Mouse (Mus musculus) hindbrain, embryonic 16.5 days (tissue): ENCODE results near the gene Dock2. TPM values are rescaled to one million over a fixed set of nuclear protein-coding genes. Genes with fewer than 3 reads are reported as not detected.

Experiments used
- ATAC-seq: fragments of 200-750 bp; cut with Nextera tagmentation; 2 replicates; pipeline ENCODE4 v1.8.0; 2017; ENCODE audit warnings: moderate TSS enrichment, moderate library complexity
- H3K27ac ChIP-seq: fragments of 300-500 bp; sonication (generic); 2 replicates; pipeline ENCODE4 v1.5.1; 2014; ENCODE audit warnings: low read depth, mild to moderate bottlenecking, control low read depth, low read length, moderate library complexity
- H3K27me3 ChIP-seq: fragments of 300-500 bp; sonication (generic); replicated peaks from 2 replicates; pipeline ENCODE4 v1.6.1; 2014; ENCODE audit warnings: low read length; ENCODE audit not compliant: control insufficient read depth, insufficient read depth
- H3K36me3 ChIP-seq: fragments of 300-500 bp; sonication (generic); 2 replicates; pipeline ENCODE4 v1.6.1; 2014; ENCODE audit warnings: mild to moderate bottlenecking, low read length, moderate library complexity, mixed read lengths; ENCODE audit not compliant: control insufficient read depth, insufficient read depth
- H3K4me1 ChIP-seq: fragments of 300-500 bp; sonication (generic); 2 replicates; pipeline ENCODE4 v1.6.1; 2014; ENCODE audit warnings: low read depth, low read length; ENCODE audit not compliant: control insufficient read depth, insufficient read depth
- H3K4me2 ChIP-seq: fragments of 300-500 bp; sonication (generic); 2 replicates; pipeline ENCODE4 v1.6.1; 2014; ENCODE audit warnings: mild to moderate bottlenecking, low read length, control low read depth, moderate library complexity
- H3K4me3 ChIP-seq: fragments of 300-500 bp; sonication (generic); 2 replicates; pipeline ENCODE4 v1.5.1; 2014; ENCODE audit warnings: mild to moderate bottlenecking, low read length, control low read depth, moderate library complexity
- H3K9ac ChIP-seq: fragments of 300-500 bp; sonication (generic); 2 replicates; pipeline ENCODE4 v1.6.1; 2014; ENCODE audit warnings: low read depth, mild to moderate bottlenecking, control low read depth, low read length, moderate library complexity
- H3K9me3 ChIP-seq: fragments of 300-500 bp; sonication (generic); 2 replicates; pipeline ENCODE4 v1.6.1; 2014; ENCODE audit warnings: mild to moderate bottlenecking, low read length, moderate library complexity; ENCODE audit not compliant: control insufficient read depth
- WGBS: fragments of 180-500 bp; shearing (Covaris S2); extraction: QIAGEN DNeasy Blood & Tissue Kit; methylation state at CpG from one replicate; pipeline ENCODE4 v1.1.7; 2014; 5-methylcytosine and 5-hydroxymethylcytosine counted together
- polyA plus RNA-seq: library from polyadenylated mRNA; unstranded; fragments of >200 nt; fragmentation: Nextera tagmentation; extraction: Ambion mirVana; gene quantifications from 2 replicates; pipeline ENCODE4 v1.2.1, GENCODE M21; 2015

Dock2 gene
- polyA plus RNA-seq, 1 experiment from 2014 or later: 0.55 TPM

GRCm38 (mm10) chr11:34773304-34773895 lies 10.3 kb downstream of the Dock2 start:
- H3K9ac ChIP-seq: no peak overlapping the region
- H3K27ac ChIP-seq: no peak overlapping the region
- no peaks in the 10 kb centered on the region for H3K27me3 ChIP-seq
- H3K4me1 ChIP-seq: no peaks in the 10 kb centered on the region
- no peaks in the 10 kb centered on the region for H3K36me3 ChIP-seq
- H3K4me3 ChIP-seq: no peak overlapping the region
- WGBS: 86% methylated on average over 9 of the region's 9 CpGs
- no peak overlapping the region for H3K4me2 ChIP-seq
- no peak for ATAC-seq
- H3K9me3 ChIP-seq: no peaks in the 10 kb centered on the region

- Histone ChIP-seq H3K4me1 (no peaks in the 10 kb centered on the region), H3K36me3 (no peaks in the 10 kb centered on the region), H3K4me2 (no peak overlapping the region), H3K9ac (no peak overlapping the region), H3K9me3 (no peaks in the 10 kb centered on the region), H3K27ac (no peak overlapping the region), H3K4me3 (no peak overlapping the region), H3K27me3 (no peaks in the 10 kb centered on the region)
- WGBS: 66% methylated on average over 12 of the region's 12 CpGs
- no peak for ATAC-seq
These were observed 12.3 kb downstream of the Dock2 start for GRCm38 (mm10) chr11:34771221-34771986.

GRCm38 (mm10) chr11:34770666-34771065 lies 13.0 kb downstream of the Dock2 start:
- Histone ChIP-seq H3K27me3 (no peaks in the 10 kb centered on the region), H3K9me3 (no peaks in the 10 kb centered on the region), H3K4me1 (no peaks in the 10 kb centered on the region), H3K4me2 (no peak overlapping the region), H3K36me3 (no peaks in the 10 kb centered on the region), H3K9ac (no peak overlapping the region), H3K27ac (no peak overlapping the region), H3K4me3 (no peak overlapping the region)
- ATAC-seq: no peak
- 67% methylated on average over 4 of the region's 4 CpGs for WGBS

GRCm38 (mm10) chr11:34769946-34770345 lies 13.7 kb downstream of the Dock2 start:
- WGBS: 79% methylated on average over 8 of the region's 8 CpGs
- no peaks in the 10 kb centered on the region for H3K27me3 ChIP-seq
- no peaks in the 10 kb centered on the region for H3K36me3 ChIP-seq
- no peak overlapping the region for H3K4me3 ChIP-seq
- H3K9me3 ChIP-seq: no peaks in the 10 kb centered on the region
- no peak overlapping the region for H3K4me2 ChIP-seq
- no peak overlapping the region for H3K9ac ChIP-seq
- no peaks in the 10 kb centered on the region for H3K4me1 ChIP-seq
- no peak overlapping the region for H3K27ac ChIP-seq
- ATAC-seq: no peak

GRCm38 (mm10) chr11:34769396-34769795 lies 14.3 kb downstream of the Dock2 start:
- no peak overlapping the region for H3K4me2 ChIP-seq
- no peaks in the 10 kb centered on the region for H3K36me3 ChIP-seq
- H3K4me3 ChIP-seq: no peak overlapping the region
- 87% methylated on average over 2 of the region's 2 CpGs for WGBS
- ATAC-seq: no peak
- H3K27ac ChIP-seq: no peak overlapping the region
- H3K9ac ChIP-seq: no peak overlapping the region
- H3K27me3 ChIP-seq: no peaks in the 10 kb centered on the region
- H3K4me1 ChIP-seq: no peaks in the 10 kb centered on the region
- no peaks in the 10 kb centered on the region for H3K9me3 ChIP-seq

GRCm38 (mm10) chr11:34763739-34764361 lies 19.8 kb downstream of the Dock2 start:
- no peaks in the 10 kb centered on the region for H3K27me3 ChIP-seq
- H3K27ac ChIP-seq: no peak overlapping the region
- no peak for ATAC-seq
- H3K4me2 ChIP-seq: no peak overlapping the region
- H3K36me3 ChIP-seq: no peaks in the 10 kb centered on the region
- H3K9me3 ChIP-seq: no peaks in the 10 kb centered on the region
- WGBS: 88% methylated on average over 5 of the region's 5 CpGs
- H3K4me3 ChIP-seq: no peak overlapping the region
- no peak overlapping the region for H3K9ac ChIP-seq
- no peaks in the 10 kb centered on the region for H3K4me1 ChIP-seq

- H3K4me1 ChIP-seq: no peaks in the 10 kb centered on the region
- H3K4me2 ChIP-seq: no peak overlapping the region
- WGBS: 90% methylated on average over 5 of the region's 5 CpGs
- H3K27ac ChIP-seq: no peak overlapping the region
- H3K9me3 ChIP-seq: no peaks in the 10 kb centered on the region
- H3K9ac ChIP-seq: no peak overlapping the region
- ATAC-seq: no peak
- no peaks in the 10 kb centered on the region for H3K27me3 ChIP-seq
- H3K36me3 ChIP-seq: no peaks in the 10 kb centered on the region
- no peak overlapping the region for H3K4me3 ChIP-seq
These were observed 21.0 kb downstream of the Dock2 start for GRCm38 (mm10) chr11:34762570-34763127.

- H3K9me3 ChIP-seq: no peaks in the 10 kb centered on the region
- H3K27me3 ChIP-seq: no peaks in the 10 kb centered on the region
- H3K4me2 ChIP-seq: no peak overlapping the region
- 88% methylated on average over 6 of the region's 6 CpGs for WGBS
- no peak overlapping the region for H3K27ac ChIP-seq
- no peak for ATAC-seq
- no peak overlapping the region for H3K9ac ChIP-seq
- no peaks in the 10 kb centered on the region for H3K4me1 ChIP-seq
- H3K36me3 ChIP-seq: no peaks in the 10 kb centered on the region
- H3K4me3 ChIP-seq: no peak overlapping the region
These were observed 21.6 kb downstream of the Dock2 start for GRCm38 (mm10) chr11:34762125-34762524.

GRCm38 (mm10) chr11:34759582-34759981 lies 24.1 kb downstream of the Dock2 start:
- Histone ChIP-seq H3K4me2 (no peak overlapping the region), H3K36me3 (no peaks in the 10 kb centered on the region), H3K4me3 (no peak overlapping the region), H3K9me3 (no peaks in the 10 kb centered on the region), H3K4me1 (no peaks in the 10 kb centered on the region), H3K9ac (no peak overlapping the region), H3K27ac (no peak overlapping the region), H3K27me3 (no peaks in the 10 kb centered on the region)
- no peak for ATAC-seq
- 80% methylated on average over 4 of the region's 4 CpGs for WGBS
